Mouse (Mus musculus): Measurements from ENCODE around the gene Exoc6b. TPM values are rescaled to one million over a fixed set of nuclear protein-coding genes. Genes with fewer than 3 reads are reported as not detected.

Exoc6b gene
- polyA plus RNA-seq, 1 experiment from 2014 or later: 2.0 TPM

GRCm38 (mm10) chr6:84640324-84641061, 428.8 kb downstream of the Exoc6b start:
- Histone ChIP-seq H3K9ac (replicated peaks) (no peak overlapping the region), H3K4me2 (ENCODE audit: low read depth, low read length) (peak overlapping the region; percentile 10; the same call in 1 of the 2 replicates), H3K27ac (ENCODE audit: low read depth) (peak overlapping the region; percentile 52; the same call in 1 of the 2 replicates), H3K36me3 (replicated peaks; ENCODE audit: insufficient read depth, low read length) (no peaks in the 10 kb centered on the region), H3K9me3 (ENCODE audit: low read length) (no peaks in the 10 kb centered on the region), H3K4me1 (ENCODE audit: insufficient read depth) (peaks cover 20% of the 10 kb centered on the region), H3K27me3 (ENCODE audit: insufficient read depth, low read length) (no peaks in the 10 kb centered on the region), H3K4me3 (ENCODE audit: low read depth, low read length) (no peak overlapping the region)
- DNase-seq (peak; percentile 74), ATAC-seq (peak; percentile 93)
- TF ChIP-seq CTCF (IDR thresholded peaks at IDR 0.05; ENCODE audit: low read depth) (no peak), EP300 (IDR thresholded peaks at IDR 0.05; ENCODE audit: low read depth) (peak; percentile 48; the same call in 1 of the 2 replicates)
- WGBS (ENCODE audit: insufficient replicate concordance): 29% methylated on average over 9 of the region's 9 CpGs

GRCm38 (mm10) chr6:84638206-84638605, 431.1 kb downstream of the Exoc6b start:
- DNase-seq: no peak
- Histone ChIP-seq H3K36me3 (replicated peaks; ENCODE audit: insufficient read depth, low read length) (no peaks in the 10 kb centered on the region), H3K4me1 (ENCODE audit: insufficient read depth) (peaks cover 18% of the 10 kb centered on the region), H3K27me3 (ENCODE audit: insufficient read depth, low read length) (no peaks in the 10 kb centered on the region), H3K27ac (ENCODE audit: low read depth) (no peak overlapping the region), H3K9ac (replicated peaks) (no peak overlapping the region), H3K4me2 (ENCODE audit: low read depth, low read length) (no peak overlapping the region), H3K9me3 (ENCODE audit: low read length) (no peaks in the 10 kb centered on the region), H3K4me3 (ENCODE audit: low read depth, low read length) (no peak overlapping the region)
- TF ChIP-seq EP300 (IDR thresholded peaks at IDR 0.05; ENCODE audit: low read depth) (no peak), CTCF (IDR thresholded peaks at IDR 0.05; ENCODE audit: low read depth) (no peak)
- no peak for ATAC-seq

GRCm38 (mm10) chr6:84631588-84631987, 437.7 kb downstream of the Exoc6b start:
- H3K4me2 ChIP-seq (ENCODE audit: low read depth, low read length): no peak overlapping the region
- ATAC-seq: no peak
- no peak for TF ChIP-seq CTCF (IDR thresholded peaks at IDR 0.05; ENCODE audit: low read depth)
- no peak for TF ChIP-seq EP300 (IDR thresholded peaks at IDR 0.05; ENCODE audit: low read depth)
- H3K4me1 ChIP-seq (ENCODE audit: insufficient read depth): no peaks in the 10 kb centered on the region
- 77% methylated on average over 2 of the region's 2 CpGs for WGBS (ENCODE audit: insufficient replicate concordance)
- no peak overlapping the region for H3K9ac ChIP-seq (replicated peaks)
- H3K9me3 ChIP-seq (ENCODE audit: low read length): no peaks in the 10 kb centered on the region
- DNase-seq: no peak
- no peak overlapping the region for H3K4me3 ChIP-seq (ENCODE audit: low read depth, low read length)
- no peak overlapping the region for H3K27ac ChIP-seq (ENCODE audit: low read depth)
- H3K36me3 ChIP-seq (replicated peaks; ENCODE audit: insufficient read depth, low read length): no peaks in the 10 kb centered on the region
- no peaks in the 10 kb centered on the region for H3K27me3 ChIP-seq (ENCODE audit: insufficient read depth, low read length)

GRCm38 (mm10) chr6:84630276-84630675, 439.0 kb downstream of the Exoc6b start:
- no peak for DNase-seq
- Histone ChIP-seq H3K27me3 (ENCODE audit: insufficient read depth, low read length) (no peaks in the 10 kb centered on the region), H3K27ac (ENCODE audit: low read depth) (no peak overlapping the region), H3K4me1 (ENCODE audit: insufficient read depth) (no peaks in the 10 kb centered on the region), H3K9me3 (ENCODE audit: low read length) (no peaks in the 10 kb centered on the region), H3K9ac (replicated peaks) (no peak overlapping the region), H3K36me3 (replicated peaks; ENCODE audit: insufficient read depth, low read length) (no peaks in the 10 kb centered on the region), H3K4me3 (ENCODE audit: low read depth, low read length) (no peak overlapping the region), H3K4me2 (ENCODE audit: low read depth, low read length) (no peak overlapping the region)
- no peak for ATAC-seq
- 29% methylated on average over 1 of the region's 1 CpGs for WGBS (ENCODE audit: insufficient replicate concordance)
- no peak for TF ChIP-seq CTCF (IDR thresholded peaks at IDR 0.05; ENCODE audit: low read depth)
- peak; percentile 39; the same call in 1 of the 2 replicates for TF ChIP-seq EP300 (IDR thresholded peaks at IDR 0.05; ENCODE audit: low read depth)

- ATAC-seq (no peak), DNase-seq (no peak)
- H3K9me3 ChIP-seq (ENCODE audit: low read length): no peaks in the 10 kb centered on the region
- H3K36me3 ChIP-seq (replicated peaks; ENCODE audit: insufficient read depth, low read length): no peaks in the 10 kb centered on the region
- no peak overlapping the region for H3K27ac ChIP-seq (ENCODE audit: low read depth)
- no peak overlapping the region for H3K9ac ChIP-seq (replicated peaks)
- H3K4me3 ChIP-seq (ENCODE audit: low read depth, low read length): no peak overlapping the region
- H3K4me1 ChIP-seq (ENCODE audit: insufficient read depth): no peaks in the 10 kb centered on the region
- no peak for TF ChIP-seq CTCF (IDR thresholded peaks at IDR 0.05; ENCODE audit: low read depth)
- no peak for TF ChIP-seq EP300 (IDR thresholded peaks at IDR 0.05; ENCODE audit: low read depth)
- no peak overlapping the region for H3K4me2 ChIP-seq (ENCODE audit: low read depth, low read length)
- no peaks in the 10 kb centered on the region for H3K27me3 ChIP-seq (ENCODE audit: insufficient read depth, low read length)
- WGBS (ENCODE audit: insufficient replicate concordance): 73% methylated on average over 5 of the region's 5 CpGs
These were observed 440.5 kb downstream of the Exoc6b start for GRCm38 (mm10) chr6:84628831-84629230.

- WGBS (ENCODE audit: insufficient replicate concordance): 79% methylated on average over 2 of the region's 2 CpGs
- Histone ChIP-seq H3K4me2 (ENCODE audit: low read depth, low read length) (no peak overlapping the region), H3K4me3 (ENCODE audit: low read depth, low read length) (no peak overlapping the region), H3K4me1 (ENCODE audit: insufficient read depth) (no peaks in the 10 kb centered on the region), H3K36me3 (replicated peaks; ENCODE audit: insufficient read depth, low read length) (no peaks in the 10 kb centered on the region), H3K27ac (ENCODE audit: low read depth) (no peak overlapping the region), H3K27me3 (ENCODE audit: insufficient read depth, low read length) (no peaks in the 10 kb centered on the region), H3K9me3 (ENCODE audit: low read length) (no peaks in the 10 kb centered on the region), H3K9ac (replicated peaks) (no peak overlapping the region)
- ATAC-seq: no peak
- no peak for TF ChIP-seq CTCF (IDR thresholded peaks at IDR 0.05; ENCODE audit: low read depth)
- TF ChIP-seq EP300 (IDR thresholded peaks at IDR 0.05; ENCODE audit: low read depth): no peak
- no peak for DNase-seq
These were observed 442.9 kb downstream of the Exoc6b start for GRCm38 (mm10) chr6:84626398-84626797.
